Mouse (Mus musculus): Measurements from ENCODE around the gene Cd247.
A peak's percentile ranks its signal among the peaks of the same experiment; 100 is the strongest.
"Not testable (repeated sequence)": the region's sequence is repeated elsewhere in the genome, so short reads cannot be mapped to it uniquely, and the experiment has no call there.

Cd247 gene

DNA sequence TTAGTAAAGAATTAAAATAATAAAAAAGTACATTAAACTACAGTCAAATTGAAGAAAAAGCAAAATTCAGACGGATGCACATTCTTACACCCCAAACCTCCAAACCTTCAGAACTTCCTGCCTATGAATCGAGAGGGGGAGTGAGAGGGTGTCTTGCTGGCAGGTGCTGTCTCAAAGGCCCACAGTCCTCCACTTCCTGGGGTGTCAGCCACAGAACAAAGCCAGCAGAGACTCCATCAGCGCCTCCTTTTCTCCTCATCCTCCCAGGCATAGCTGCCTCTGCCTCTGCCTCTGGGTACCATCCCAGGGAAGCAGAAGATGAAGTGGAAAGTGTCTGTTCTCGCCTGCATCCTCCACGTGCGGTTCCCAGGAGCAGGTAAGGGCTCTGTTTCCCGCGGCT, at the start of gene Cd247:
Gene Cd247, plus strand, starts transcription at position 171 of the 400 bp plus-strand sequence.
- DNase-seq (ENCODE audit: extremely low read depth, low read depth, low spot score) = no peak

DNA sequence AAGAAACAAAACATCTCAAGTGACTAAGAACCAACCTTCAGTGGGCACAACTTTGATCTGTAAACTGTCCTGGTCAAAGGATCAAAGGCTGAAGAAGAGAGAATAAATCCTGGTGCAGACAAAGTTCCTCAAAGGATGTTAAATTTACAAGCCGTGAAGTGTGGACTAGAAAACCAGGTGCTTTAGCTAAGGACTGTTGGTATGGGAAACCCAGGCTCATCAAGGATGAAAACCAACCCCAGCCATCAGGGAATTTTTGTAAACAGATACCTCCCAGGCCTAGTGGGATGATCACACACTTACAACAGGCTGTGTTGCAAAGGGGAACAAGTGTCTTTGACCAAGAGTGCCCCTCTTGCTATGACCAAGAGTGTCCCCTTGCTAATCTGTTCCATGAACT, 49.5 kb upstream of the Cd247 start:
- DNase-seq (ENCODE audit: extremely low read depth, low read depth, low spot score) = no peak

DNA sequence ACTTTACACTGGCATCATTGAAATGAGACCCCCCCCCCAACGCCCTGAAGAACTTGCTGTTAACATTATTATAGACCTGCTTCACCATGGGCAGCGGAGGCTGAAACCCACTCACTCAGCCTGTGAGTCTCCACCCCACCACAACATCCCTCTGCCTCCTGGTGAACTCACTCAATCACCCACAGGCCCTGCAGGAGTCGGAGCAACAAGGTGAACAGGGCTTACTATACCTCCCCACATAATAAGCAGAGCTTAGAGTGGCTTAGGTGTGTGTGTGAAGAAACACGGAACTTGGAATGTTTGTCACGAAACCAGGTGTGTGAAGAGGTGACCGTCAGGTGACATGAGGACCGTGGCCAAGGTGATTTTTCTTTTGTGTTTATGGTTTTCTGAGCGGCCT, 46.5 kb upstream of the Cd247 start:
- no peak for DNase-seq (ENCODE audit: extremely low read depth, low read depth, low spot score)

- DNase-seq (ENCODE audit: extremely low read depth, low read depth, low spot score) = no peak
Measured at GRCm38 (mm10) chr1:165748053-165748452, 40.4 kb upstream of the Cd247 start.

GRCm38 (mm10) chr1:165751142-165751541, 37.3 kb upstream of the Cd247 start:
- no peak for DNase-seq (ENCODE audit: extremely low read depth, low read depth, low spot score)

- no peak for DNase-seq (ENCODE audit: extremely low read depth, low read depth, low spot score)
Measured at GRCm38 (mm10) chr1:165751838-165752237, 36.6 kb upstream of the Cd247 start.

DNA sequence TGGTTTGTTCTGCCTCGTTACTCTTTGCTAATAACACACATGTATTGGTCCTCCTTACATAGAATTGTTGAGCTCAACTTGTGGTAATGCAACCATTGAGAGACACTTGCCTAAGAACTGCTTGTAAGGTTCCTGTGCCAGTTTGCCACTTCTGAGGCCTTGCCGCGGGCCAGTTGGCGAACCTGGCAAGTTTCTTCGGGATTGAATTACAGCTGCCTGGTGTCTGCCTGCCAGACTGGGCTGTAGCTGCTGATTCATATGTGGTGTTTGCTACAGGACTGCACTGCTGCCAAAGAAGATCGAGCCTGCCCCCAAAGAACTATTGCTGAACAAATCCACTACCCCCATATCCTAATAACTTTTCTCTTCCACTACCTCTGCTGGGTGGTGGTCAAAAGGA, 34.3 kb upstream of the Cd247 start:
- peak; percentile 81 for DNase-seq (ENCODE audit: extremely low read depth, low read depth, low spot score)

DNA sequence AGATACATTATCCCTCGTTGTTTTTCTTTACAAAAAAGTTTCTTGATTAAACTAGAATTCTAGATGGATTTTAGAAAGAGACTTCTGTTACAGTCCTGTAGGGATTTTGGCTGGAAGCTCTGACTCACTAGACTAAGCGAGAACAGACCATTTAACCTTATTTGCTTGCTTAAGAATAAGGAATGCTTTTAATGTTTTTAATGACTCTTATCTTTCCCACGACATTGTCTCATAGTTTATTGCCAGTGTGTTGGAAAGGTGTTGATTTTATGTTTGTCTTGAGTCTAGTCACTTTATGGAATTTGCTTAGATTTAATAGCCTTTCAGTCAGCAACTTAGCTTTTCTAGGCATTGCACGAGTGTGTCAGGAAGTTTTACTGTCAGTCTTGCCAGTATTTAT, 33.3 kb upstream of the Cd247 start:
- DNase-seq (ENCODE audit: extremely low read depth, low read depth, low spot score) = no peak

DNA sequence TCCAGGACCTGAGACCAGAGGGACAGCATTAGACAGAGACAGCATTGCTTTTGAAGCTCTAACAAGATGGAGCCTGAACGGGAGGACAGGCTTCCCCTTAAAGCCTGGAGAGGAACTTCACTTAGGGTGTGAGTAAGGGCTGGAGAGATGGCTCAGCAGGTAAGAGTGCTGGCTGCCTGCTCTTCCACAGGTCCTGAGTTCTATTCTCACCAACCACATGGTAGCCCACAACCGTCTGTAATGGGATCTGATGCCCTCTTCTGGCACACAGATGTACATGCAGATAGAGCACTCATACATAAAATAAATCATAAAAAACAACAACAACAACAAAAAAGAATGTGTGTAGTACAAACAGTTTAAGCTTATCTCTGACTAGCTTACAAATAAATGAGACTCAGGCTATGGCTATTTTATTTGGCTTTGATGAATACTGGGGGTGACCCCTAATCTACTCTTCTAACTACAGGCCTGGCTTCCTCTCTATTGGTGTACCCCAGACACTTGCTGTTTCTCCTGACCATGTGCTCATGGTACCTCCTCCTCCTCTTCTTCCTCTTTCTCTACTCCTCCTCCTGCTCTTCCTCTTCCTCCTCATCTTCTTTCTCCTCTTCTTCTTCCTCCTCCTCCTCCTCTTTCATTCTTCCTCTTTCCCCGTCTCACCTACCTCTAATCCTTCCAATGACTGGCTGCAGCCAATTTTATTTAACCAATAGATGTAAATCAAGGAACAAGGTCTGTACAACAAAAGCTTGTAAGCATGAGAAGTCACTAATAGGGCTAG, 26.8 kb upstream of the Cd247 start:
- DNase-seq (ENCODE audit: extremely low read depth, low read depth, low spot score) = no peak

GRCm38 (mm10) chr1:165762498-165762897, 26.0 kb upstream of the Cd247 start:
- not testable (repeated sequence) for DNase-seq (ENCODE audit: extremely low read depth, low read depth, low spot score)

- no peak for DNase-seq (ENCODE audit: extremely low read depth, low read depth, low spot score)
Measured at GRCm38 (mm10) chr1:165762914-165763634, 25.4 kb upstream of the Cd247 start.

GRCm38 (mm10) chr1:165763635-165764372, 24.7 kb upstream of the Cd247 start, which contains the start of gene Creg1:
Gene Creg1, plus strand, starts transcription at chr1:165763746.
- DNase-seq (ENCODE audit: extremely low read depth, low read depth, low spot score) = no peak

GRCm38 (mm10) chr1:165764571-165764970, 23.9 kb upstream of the Cd247 start:
- no peak for DNase-seq (ENCODE audit: extremely low read depth, low read depth, low spot score)

GRCm38 (mm10) chr1:165765041-165765440, 23.4 kb upstream of the Cd247 start:
- no peak for DNase-seq (ENCODE audit: extremely low read depth, low read depth, low spot score)

DNA sequence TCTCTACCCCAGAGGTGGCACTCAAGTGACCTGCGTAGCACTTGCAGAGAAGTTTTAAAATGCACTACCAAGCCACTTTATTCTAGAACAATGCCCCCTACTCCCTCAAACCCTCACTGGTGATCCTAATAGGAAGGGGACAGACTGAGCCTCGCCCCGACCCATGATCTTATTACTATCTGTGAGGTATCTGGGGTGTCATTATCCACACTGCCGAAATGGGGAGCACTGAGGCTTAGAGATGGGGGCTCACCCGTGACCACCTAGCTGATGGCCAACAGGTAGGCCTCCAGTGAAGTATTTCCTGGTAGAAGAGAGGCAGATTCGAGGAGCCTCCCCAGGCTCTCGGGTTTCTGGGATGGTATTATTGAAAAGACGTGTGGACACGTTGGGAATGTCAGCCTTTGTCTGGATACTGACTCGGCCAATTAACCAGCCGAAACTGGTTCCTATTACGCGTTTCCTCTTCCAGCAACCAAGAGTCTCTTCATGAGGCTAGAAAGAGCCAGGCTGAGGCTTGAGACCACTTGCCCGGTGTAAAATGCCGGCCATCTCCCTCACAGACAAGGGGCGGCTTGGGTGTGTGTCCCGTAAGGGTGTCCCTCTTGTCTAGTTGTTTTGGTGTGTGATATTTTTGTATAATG, 22.7 kb upstream of the Cd247 start:
- DNase-seq (ENCODE audit: extremely low read depth, low read depth, low spot score) = no peak

GRCm38 (mm10) chr1:165766295-165766890, 22.1 kb upstream of the Cd247 start:
- DNase-seq (ENCODE audit: extremely low read depth, low read depth, low spot score) = no peak

GRCm38 (mm10) chr1:165768894-165769512, 19.5 kb upstream of the Cd247 start:
- DNase-seq (ENCODE audit: extremely low read depth, low read depth, low spot score) = no peak

DNA sequence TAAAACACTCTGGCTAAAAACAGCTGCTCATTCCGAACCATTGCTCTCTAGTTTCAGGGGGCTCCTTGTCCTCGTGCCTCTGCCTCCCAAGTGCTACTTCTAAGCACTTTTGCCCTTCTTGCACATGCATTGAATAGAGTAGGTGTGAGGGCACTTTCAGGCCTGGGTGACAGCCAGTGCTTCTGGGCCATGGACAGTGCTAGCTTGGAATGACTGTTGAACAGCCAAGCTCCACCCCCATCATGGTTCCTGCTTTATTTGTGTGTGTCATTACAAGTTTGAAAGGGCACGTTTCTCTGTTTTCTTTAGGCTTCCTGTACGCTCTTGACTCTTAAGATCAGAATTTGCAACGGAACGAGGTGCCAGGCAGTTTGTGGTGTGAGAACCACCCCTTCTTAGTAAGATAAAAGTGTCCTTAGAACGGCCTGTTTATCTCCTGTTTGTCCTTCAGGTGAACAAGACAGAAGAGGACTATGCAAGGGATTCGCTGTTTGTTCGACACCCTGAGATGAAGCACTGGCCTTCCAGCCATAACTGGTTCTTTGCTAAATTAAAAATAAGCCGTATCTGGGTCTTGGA, 18.2 kb upstream of the Cd247 start:
- no peak for DNase-seq (ENCODE audit: extremely low read depth, low read depth, low spot score)

- no peak for DNase-seq (ENCODE audit: extremely low read depth, low read depth, low spot score)
Measured at GRCm38 (mm10) chr1:165771491-165771897, 17.0 kb upstream of the Cd247 start.

GRCm38 (mm10) chr1:165771998-165772397, 16.5 kb upstream of the Cd247 start:
- DNase-seq (ENCODE audit: extremely low read depth, low read depth, low spot score) = no peak
